Mouse (Mus musculus): Measurements from ENCODE around the gene Car5a.

DNA sequence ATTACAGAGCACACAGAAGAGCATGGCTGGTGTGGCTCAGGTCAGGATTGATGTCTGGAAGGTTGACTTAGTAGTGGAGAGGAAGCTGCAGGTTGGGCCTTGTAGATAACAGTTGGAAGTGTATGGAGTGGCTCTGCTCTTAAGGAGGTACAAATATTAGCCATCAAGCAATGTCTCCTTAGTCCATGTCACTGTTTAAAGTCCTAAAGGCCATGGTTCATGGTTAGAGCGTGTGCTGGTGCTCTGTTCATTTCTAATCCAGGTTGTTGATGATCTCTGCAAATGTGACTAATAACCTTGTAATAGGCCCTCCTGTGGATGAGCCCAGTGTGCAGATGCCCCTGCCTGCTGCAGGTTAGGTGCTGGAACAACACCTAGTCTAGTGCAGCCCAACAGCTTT, 13.7 kb upstream of the Car5a start:
- no peak for TF ChIP-seq CTCF (IDR thresholded peaks at IDR 0.05; ENCODE audit: insufficient read depth, low read depth, low read length)
- no peak for TF ChIP-seq POLR2A (IDR thresholded peaks at IDR 0.05; ENCODE audit: insufficient read depth, low read depth, low read length)

Measured in olfactory bulb, adult 2 months (tissue).